Mouse (Mus musculus): Measurements from ENCODE around the gene Mfsd4b1.

The Mfsd4b1 gene

GRCm38 (mm10) chr10:40024554-40025428 lies at the start of gene Mfsd4b1:
Mfsd4b1 (minus strand) TSS chr10:40025268.
- peak; percentile 62 to 79 for DNase-seq (ENCODE audit: low spot score in 2 of 2)

GRCm38 (mm10) chr10:40073608-40074007 lies 48.5 kb upstream of the Mfsd4b1 start:
- DNase-seq (ENCODE audit: low spot score in 2 of 2), result no peak

- peak in 1 of 2 experiments; percentile 44 for DNase-seq (ENCODE audit: low spot score in 2 of 2)
Measured at GRCm38 (mm10) chr10:40070684-40071083, 45.6 kb upstream of the Mfsd4b1 start.

- peak in 1 of 2 experiments; percentile 58 for DNase-seq (ENCODE audit: low spot score in 2 of 2)
Measured at GRCm38 (mm10) chr10:40069270-40069669, 44.2 kb upstream of the Mfsd4b1 start.

DNA sequence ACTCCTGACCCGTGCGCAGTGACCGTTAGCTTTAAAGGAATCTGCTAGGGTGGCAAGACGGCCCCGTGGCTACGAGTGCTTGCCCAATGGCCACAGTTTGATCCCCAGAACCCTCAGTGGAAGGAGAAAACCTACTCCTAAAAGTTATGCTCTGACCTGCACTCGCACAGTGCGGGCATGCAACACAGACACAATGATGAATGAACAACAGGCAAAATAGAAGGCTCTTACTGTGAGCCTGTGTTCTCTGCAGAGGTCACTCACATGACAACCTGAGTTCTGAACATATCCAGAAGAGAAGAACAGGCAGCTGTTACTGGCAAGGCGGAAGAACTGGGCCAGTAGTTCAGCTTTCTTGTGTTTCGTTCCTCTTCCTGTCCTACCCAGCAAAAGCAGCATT lies 43.5 kb upstream of the Mfsd4b1 start:
- DNase-seq (ENCODE audit: low spot score in 2 of 2), result peak in 1 of 2 experiments; percentile 19

- no peak for DNase-seq (ENCODE audit: low spot score in 2 of 2)
Measured at GRCm38 (mm10) chr10:40067529-40067928, 42.5 kb upstream of the Mfsd4b1 start.

DNA sequence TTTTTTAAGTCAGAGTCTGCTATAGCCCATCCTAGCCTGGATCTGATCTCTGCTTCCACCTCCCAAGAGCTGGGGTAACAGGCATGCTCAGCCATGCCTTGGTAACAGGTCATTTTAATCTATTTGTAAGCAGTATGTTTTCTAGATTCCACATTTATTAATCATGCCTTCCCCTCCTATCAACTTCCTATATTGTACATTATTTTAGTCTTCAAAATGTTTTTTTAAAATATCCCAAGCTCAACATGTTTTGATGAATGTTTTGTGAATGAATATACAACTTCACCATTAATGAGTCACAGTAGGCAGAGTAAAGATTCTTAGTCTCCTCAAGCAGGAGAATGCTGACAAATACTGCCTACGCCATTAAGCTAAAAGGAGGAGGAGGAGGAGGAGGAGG lies 42.0 kb upstream of the Mfsd4b1 start:
- DNase-seq (ENCODE audit: low spot score in 2 of 2), result no peak

DNA sequence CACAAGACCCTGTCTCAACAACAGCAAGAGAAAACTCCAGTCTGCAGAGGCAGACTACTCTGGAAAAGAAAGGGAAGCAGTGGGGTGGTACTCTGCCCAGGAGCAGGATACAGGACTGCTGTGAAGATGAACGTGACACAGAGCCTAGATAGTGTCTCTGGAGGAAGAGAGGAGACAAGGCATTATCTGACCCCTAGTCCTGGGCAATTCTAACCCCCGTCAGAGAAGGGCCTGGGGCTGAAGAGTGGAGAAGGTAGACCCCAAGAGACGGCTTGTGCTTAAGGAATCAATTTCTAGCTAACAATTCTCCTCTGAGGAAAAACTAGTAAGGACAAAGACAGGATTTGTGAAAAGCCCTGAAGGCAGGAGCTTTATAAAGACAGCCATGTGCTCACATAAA lies 40.3 kb upstream of the Mfsd4b1 start:
- peak in 1 of 2 experiments; percentile 20 for DNase-seq (ENCODE audit: low spot score in 2 of 2)

GRCm38 (mm10) chr10:40063291-40063890 lies 38.3 kb upstream of the Mfsd4b1 start:
- no peak for DNase-seq (ENCODE audit: low spot score in 2 of 2)

- no peak for DNase-seq (ENCODE audit: low spot score in 2 of 2)
Measured at GRCm38 (mm10) chr10:40062812-40063211, 37.7 kb upstream of the Mfsd4b1 start.

GRCm38 (mm10) chr10:40061926-40062325 lies 36.9 kb upstream of the Mfsd4b1 start:
- no peak for DNase-seq (ENCODE audit: low spot score in 2 of 2)

GRCm38 (mm10) chr10:40058786-40059120 lies 33.7 kb upstream of the Mfsd4b1 start:
- DNase-seq (ENCODE audit: low spot score in 2 of 2), result no peak

DNA sequence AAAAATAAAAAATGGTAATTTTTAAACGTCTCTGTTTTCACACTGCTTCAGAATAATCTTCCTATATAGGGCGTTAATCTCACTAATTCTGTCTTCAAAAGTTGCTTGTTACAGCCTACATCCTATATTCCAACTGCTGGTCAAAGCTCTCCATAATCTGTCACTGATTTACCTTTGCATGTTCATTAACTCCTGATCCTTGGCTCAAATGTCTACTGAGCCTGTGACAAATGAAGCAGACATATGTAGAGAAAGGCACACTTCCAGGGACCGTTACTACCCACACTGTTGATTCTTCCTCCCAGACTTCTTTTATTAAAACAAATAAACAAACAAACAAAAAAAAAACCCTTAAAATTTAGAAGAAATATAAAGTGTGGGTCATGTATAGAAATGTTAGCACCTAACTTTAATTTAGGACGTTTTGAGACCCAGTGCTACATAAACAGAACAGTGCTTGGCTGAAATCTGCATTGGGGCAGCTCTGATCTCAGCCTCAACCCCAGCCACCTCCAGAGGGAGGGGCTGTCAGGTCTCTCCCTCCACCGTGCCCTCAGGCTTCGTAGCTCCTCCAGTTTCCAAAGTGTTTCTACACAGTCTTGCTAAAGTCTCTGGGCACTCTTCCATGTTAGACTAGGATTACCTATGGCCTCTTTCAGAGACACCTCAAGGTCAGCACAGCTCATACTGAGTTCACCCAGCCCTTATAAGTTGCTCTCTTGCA lies 33.2 kb upstream of the Mfsd4b1 start:
- no peak for DNase-seq (ENCODE audit: low spot score in 2 of 2)

GRCm38 (mm10) chr10:40057615-40058014 lies 32.5 kb upstream of the Mfsd4b1 start:
- DNase-seq (ENCODE audit: low spot score in 2 of 2), result no peak

DNA sequence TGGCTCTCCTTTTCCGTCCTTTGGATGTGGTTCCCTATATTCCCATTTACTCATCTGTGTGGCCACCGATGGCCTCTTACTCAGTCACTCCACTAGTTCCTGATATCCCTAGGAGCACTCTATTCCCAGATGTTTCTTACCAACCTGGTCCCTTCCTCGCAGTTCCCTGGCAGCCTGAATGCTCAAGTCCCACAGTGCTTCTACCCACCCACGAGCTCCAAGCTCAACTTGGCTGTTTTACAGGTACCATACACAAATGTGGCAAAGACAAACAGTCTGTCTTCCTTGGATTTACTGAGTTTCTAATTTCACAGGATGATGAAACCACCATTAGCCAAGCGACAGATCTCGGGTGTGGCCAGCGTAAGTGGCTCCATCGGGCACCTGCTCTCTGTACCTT lies 29.4 kb upstream of the Mfsd4b1 start:
- DNase-seq (ENCODE audit: low spot score in 2 of 2), result no peak

DNA sequence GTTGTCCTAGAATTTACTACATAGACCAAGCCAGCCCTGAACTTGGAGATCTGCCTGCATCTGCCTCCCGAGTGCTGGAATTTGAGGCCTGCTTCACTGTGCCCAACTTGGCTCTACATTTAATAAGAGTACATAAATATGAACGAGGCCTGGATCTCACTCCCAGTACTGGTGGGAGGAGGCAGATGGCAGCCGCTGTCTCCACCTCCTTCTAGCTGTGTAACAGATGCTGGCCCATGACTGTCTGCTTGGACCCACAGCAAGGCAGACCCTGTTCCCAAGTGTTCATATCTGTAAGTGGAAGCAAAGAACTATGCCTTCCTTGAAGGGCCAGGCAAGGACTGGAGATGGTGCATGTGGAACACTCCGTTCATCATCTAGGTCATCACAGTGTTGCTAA lies 28.8 kb upstream of the Mfsd4b1 start:
- DNase-seq (ENCODE audit: low spot score in 2 of 2), result no peak

GRCm38 (mm10) chr10:40053257-40053895 lies 28.3 kb upstream of the Mfsd4b1 start:
- DNase-seq (ENCODE audit: low spot score in 2 of 2), result no peak

GRCm38 (mm10) chr10:40051997-40052396 lies 26.9 kb upstream of the Mfsd4b1 start:
- no peak for DNase-seq (ENCODE audit: low spot score in 2 of 2)

GRCm38 (mm10) chr10:40050763-40051162 lies 25.7 kb upstream of the Mfsd4b1 start:
- DNase-seq (ENCODE audit: low spot score in 2 of 2), result no peak

- peak in 1 of 2 experiments; percentile 42 for DNase-seq (ENCODE audit: low spot score in 2 of 2)
Measured at GRCm38 (mm10) chr10:40041339-40041738, 16.3 kb upstream of the Mfsd4b1 start.

DNA sequence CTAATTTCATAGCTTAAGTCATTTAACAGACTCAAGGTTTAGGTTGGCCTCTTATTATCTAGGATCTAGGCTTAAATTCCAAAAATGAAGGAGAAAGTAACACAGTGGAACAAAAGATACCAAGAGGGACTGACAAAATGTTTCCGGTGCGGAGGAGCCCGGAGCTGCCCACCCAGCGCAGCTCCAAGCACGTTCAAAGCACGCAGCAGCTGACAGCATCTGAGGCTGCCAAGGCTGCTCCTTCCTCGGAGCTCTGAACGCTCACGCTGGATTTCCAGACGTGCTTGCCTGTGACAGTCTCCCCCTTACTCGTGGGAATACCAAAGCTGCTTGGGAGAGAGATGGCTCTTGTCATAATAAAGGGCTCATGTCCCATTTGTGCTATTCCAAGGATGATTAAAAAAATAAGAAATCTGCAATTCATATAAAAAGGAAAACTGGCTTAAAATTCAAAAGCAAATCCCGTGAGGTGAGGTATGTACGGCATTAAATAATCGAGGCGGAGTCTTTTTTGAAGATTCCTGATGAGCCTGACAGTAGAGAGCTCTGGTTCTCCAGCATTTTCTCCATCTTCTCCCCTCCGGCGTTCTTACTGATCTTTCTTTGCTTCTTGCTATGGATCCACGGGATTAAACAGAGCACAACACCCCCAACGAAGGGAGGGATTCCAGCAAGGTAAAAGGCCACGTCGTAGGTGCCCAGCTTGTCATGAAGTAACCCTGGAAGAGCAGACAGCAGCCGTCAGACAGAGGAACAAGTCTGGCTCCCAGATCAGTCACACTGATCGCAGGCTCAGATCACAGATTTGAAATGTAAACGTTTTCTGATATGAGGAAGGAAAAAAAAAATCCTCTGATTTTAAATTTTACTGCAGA lies 11.9 kb upstream of the Mfsd4b1 start:
- DNase-seq (ENCODE audit: low spot score in 2 of 2), result peak in 1 of 2 experiments; percentile 50

All from urinary bladder, postnatal 4 days (tissue).